Mouse (Mus musculus): ENCODE measurements around the gene Kmo. TPM values are rescaled to one million over a fixed set of nuclear protein-coding genes. Genes with fewer than 3 reads are reported as not detected.

Gene Kmo
- polyA plus RNA-seq (2014; fragmentation: Nextera tagmentation; extraction: Ambion mirVana) = 0.08 and 0.21 TPM in 2 replicates

DNA sequence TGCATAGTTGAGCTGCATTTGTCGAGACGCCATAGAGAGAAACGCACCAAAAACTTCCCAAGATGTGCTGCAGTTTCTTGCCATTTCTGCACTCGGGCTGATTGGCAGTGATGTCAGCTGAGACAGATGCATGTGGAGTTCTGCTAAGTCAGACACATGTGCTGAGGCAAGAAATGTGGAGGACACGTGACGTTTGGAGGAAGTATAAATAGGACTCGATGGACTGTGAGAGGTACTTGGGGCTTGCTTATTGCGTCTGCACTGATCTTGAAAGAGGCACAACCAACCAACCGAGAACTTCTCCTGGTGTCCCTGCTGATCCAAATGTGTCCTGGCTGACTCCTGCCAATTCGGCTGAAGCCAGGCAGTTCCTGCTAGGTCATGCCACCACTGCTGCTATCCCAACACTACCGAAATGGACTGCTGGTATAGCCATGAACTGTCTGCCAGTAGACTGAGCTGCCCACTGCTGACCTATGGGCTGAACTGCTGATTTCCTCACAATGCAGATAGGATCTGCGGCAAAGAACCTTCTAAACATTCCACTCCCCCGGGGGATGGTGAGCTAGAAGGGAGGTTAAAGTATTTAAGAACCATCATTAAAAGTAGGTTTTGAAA, at the start of gene Kmo:
Gene Kmo, plus strand, starts transcription at position 568 of the 618 bp plus-strand sequence.
- no peak within 1 kb of the TSS for H3K4me2 ChIP-seq (ENCODE audit: low read depth, low read length)
- ATAC-seq (replicated peaks; ENCODE audit: insufficient number of reproducible peaks, low FRiP score, low TSS enrichment, low read depth) = no peak
- no peak within 1 kb of the TSS for H3K27ac ChIP-seq (replicated peaks; ENCODE audit: low read depth, low read length)
- no peaks in the 10 kb centered on the region for H3K4me1 ChIP-seq (ENCODE audit: control insufficient read depth, insufficient read depth, low read length)
- H3K27me3 ChIP-seq (ENCODE audit: control insufficient read depth, insufficient read depth, low read length) = no peaks in the 10 kb centered on the region
- WGBS = 93% methylated on average over 13 of the region's 13 CpGs
- no peak within 1 kb of the TSS for H3K9ac ChIP-seq (replicated peaks; ENCODE audit: low read length)
- DNase-seq (ENCODE audit: low spot score) = no peak
- peaks cover 6% of the 10 kb centered on the region for H3K36me3 ChIP-seq (replicated peaks; ENCODE audit: control insufficient read depth, insufficient read depth, low read depth, low read length)
- H3K9me3 ChIP-seq (replicated peaks; ENCODE audit: control insufficient read depth, low read length) = no peaks in the 10 kb centered on the region
- no peak within 1 kb of the TSS for H3K4me3 ChIP-seq (ENCODE audit: low read depth, low read length)

DNA sequence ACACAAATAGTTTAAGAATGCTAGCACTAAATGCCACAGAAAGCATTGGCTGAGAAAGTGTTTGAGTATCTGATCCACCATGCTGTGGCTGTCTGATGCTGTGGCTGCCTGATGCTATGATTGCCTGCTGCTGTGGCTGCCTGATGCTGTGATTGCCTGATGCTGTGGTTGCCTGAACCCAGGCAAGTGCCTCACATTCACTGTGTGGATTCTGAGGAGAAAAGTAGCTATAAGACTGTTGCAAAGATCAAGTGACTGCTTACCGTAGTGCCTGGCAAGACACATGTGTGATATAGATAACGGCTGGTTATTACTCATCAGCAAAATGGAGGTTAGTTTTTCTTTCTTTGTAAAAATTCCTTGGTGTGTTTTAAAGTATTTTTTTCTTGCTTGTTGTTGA, 46.1 kb upstream of the Kmo start:
- no peaks in the 10 kb centered on the region for H3K4me1 ChIP-seq (ENCODE audit: control insufficient read depth, insufficient read depth, low read length)
- WGBS = 84% methylated on average over 2 of the region's 2 CpGs
- no peak overlapping the region for H3K4me3 ChIP-seq (ENCODE audit: low read depth, low read length)
- H3K27ac ChIP-seq (replicated peaks; ENCODE audit: low read depth, low read length) = no peak overlapping the region
- no peak for DNase-seq (ENCODE audit: low spot score)
- no peaks in the 10 kb centered on the region for H3K27me3 ChIP-seq (ENCODE audit: control insufficient read depth, insufficient read depth, low read length)
- no peaks in the 10 kb centered on the region for H3K36me3 ChIP-seq (replicated peaks; ENCODE audit: control insufficient read depth, insufficient read depth, low read depth, low read length)
- ATAC-seq (replicated peaks; ENCODE audit: insufficient number of reproducible peaks, low FRiP score, low TSS enrichment, low read depth) = no peak
- no peak overlapping the region for H3K9ac ChIP-seq (replicated peaks; ENCODE audit: low read length)
- H3K9me3 ChIP-seq (replicated peaks; ENCODE audit: control insufficient read depth, low read length) = no peaks in the 10 kb centered on the region
- no peak overlapping the region for H3K4me2 ChIP-seq (ENCODE audit: low read depth, low read length)

DNA sequence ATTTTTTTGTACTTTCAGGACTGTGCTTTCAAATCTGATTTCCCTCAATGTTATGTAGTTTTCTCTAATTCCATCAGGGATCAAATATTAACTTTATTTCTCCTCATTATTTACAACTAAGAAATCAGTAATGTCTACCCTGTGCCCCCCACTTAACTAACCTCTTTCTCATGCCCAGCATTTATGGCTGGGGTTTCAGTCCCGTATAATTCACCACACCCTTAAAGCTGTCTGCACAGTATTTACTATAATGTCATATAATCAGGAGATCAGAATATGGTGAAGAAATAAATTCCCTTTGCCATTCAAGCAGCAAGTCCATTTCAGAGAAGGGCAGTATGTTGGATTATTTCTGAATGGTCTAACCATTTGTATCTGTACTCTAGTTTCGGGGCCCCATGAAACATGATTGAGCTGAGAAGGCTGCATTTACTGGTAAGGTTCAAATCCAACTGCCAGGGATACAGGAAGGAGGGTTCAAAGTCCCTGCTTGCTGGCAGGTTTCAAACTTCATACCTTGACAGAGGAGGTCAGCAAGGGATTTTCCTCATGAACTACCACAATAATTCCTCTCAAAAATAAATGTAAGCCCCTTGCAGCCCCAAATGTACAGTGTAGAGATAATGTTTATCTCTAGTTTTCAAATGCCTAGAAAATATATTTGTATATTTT, 41.6 kb upstream of the Kmo start:
- Histone ChIP-seq H3K27ac (replicated peaks; ENCODE audit: low read depth, low read length) (no peak overlapping the region), H3K9me3 (replicated peaks; ENCODE audit: control insufficient read depth, low read length) (no peaks in the 10 kb centered on the region), H3K9ac (replicated peaks; ENCODE audit: low read length) (no peak overlapping the region), H3K4me3 (ENCODE audit: low read depth, low read length) (no peak overlapping the region), H3K4me1 (ENCODE audit: control insufficient read depth, insufficient read depth, low read length) (no peaks in the 10 kb centered on the region), H3K27me3 (ENCODE audit: control insufficient read depth, insufficient read depth, low read length) (no peaks in the 10 kb centered on the region), H3K4me2 (ENCODE audit: low read depth, low read length) (no peak overlapping the region), H3K36me3 (replicated peaks; ENCODE audit: control insufficient read depth, insufficient read depth, low read depth, low read length) (no peaks in the 10 kb centered on the region)
- DNase-seq (ENCODE audit: low spot score) = no peak
- no peak for ATAC-seq (replicated peaks; ENCODE audit: insufficient number of reproducible peaks, low FRiP score, low TSS enrichment, low read depth)
- 86% methylated on average over 2 of the region's 2 CpGs for WGBS

DNA sequence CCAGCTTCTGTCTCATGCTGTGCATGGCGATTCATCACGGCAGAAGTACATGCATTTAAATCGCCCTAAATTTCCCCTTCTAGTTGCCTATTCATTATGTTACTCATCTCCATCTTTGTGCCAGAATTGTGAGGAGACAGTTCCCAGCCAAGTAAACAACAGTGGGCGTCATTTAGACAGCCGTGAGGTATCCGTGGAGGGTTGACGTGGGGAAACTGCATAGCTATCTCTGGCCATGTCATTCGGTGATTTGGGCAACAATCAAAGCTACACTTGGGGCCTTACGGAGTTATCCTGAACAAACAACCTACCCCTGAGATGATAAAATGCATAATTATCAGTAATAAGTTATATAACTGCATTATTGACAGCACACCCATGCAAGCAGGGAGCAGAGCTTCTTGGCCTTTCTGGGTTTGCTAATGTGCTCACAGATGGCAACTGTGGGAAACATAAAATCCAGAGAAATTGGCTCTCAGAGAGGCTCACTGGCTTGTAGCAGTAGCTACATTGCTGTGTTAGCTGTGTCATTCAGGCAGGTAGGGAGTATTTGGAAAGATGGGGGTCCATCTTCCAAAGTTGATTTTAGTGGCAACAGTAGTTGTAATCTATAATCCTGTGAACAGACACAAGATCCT, 40.5 kb upstream of the Kmo start:
- H3K27ac ChIP-seq (replicated peaks; ENCODE audit: low read depth, low read length) = no peak overlapping the region
- H3K27me3 ChIP-seq (ENCODE audit: control insufficient read depth, insufficient read depth, low read length) = no peaks in the 10 kb centered on the region
- H3K36me3 ChIP-seq (replicated peaks; ENCODE audit: control insufficient read depth, insufficient read depth, low read depth, low read length) = no peaks in the 10 kb centered on the region
- H3K9me3 ChIP-seq (replicated peaks; ENCODE audit: control insufficient read depth, low read length) = no peaks in the 10 kb centered on the region
- no peak for DNase-seq (ENCODE audit: low spot score)
- H3K9ac ChIP-seq (replicated peaks; ENCODE audit: low read length) = no peak overlapping the region
- H3K4me1 ChIP-seq (ENCODE audit: control insufficient read depth, insufficient read depth, low read length) = no peaks in the 10 kb centered on the region
- no peak overlapping the region for H3K4me3 ChIP-seq (ENCODE audit: low read depth, low read length)
- WGBS = 87% methylated on average over 9 of the region's 9 CpGs
- H3K4me2 ChIP-seq (ENCODE audit: low read depth, low read length) = no peak overlapping the region
- ATAC-seq (replicated peaks; ENCODE audit: insufficient number of reproducible peaks, low FRiP score, low TSS enrichment, low read depth) = no peak

DNA sequence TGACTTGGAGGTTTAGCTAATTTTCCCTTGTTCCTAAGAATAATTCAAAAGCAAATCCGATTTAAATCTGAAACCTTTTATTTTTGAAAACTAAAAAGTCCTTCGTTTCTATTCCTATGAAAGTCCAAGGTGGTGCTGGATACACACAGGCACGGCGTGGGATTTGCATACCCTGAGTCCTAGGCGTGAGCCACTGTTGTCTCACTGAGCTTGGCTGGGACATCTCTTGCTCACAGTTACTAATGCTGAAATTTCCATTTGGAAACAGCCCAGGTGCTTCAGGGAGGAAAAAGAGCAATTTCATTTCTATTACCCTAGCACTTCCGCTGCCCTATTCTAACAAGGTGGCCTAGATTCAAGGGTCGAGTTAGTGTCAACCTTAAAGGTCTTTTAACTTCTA, 39.8 kb upstream of the Kmo start:
- H3K36me3 ChIP-seq (replicated peaks; ENCODE audit: control insufficient read depth, insufficient read depth, low read depth, low read length) = no peaks in the 10 kb centered on the region
- no peak for ATAC-seq (replicated peaks; ENCODE audit: insufficient number of reproducible peaks, low FRiP score, low TSS enrichment, low read depth)
- 84% methylated on average over 7 of the region's 7 CpGs for WGBS
- H3K27ac ChIP-seq (replicated peaks; ENCODE audit: low read depth, low read length) = no peak overlapping the region
- H3K4me3 ChIP-seq (ENCODE audit: low read depth, low read length) = no peak overlapping the region
- H3K4me1 ChIP-seq (ENCODE audit: control insufficient read depth, insufficient read depth, low read length) = no peaks in the 10 kb centered on the region
- no peak overlapping the region for H3K4me2 ChIP-seq (ENCODE audit: low read depth, low read length)
- H3K9ac ChIP-seq (replicated peaks; ENCODE audit: low read length) = no peak overlapping the region
- no peaks in the 10 kb centered on the region for H3K9me3 ChIP-seq (replicated peaks; ENCODE audit: control insufficient read depth, low read length)
- H3K27me3 ChIP-seq (ENCODE audit: control insufficient read depth, insufficient read depth, low read length) = no peaks in the 10 kb centered on the region
- DNase-seq (ENCODE audit: low spot score) = no peak

DNA sequence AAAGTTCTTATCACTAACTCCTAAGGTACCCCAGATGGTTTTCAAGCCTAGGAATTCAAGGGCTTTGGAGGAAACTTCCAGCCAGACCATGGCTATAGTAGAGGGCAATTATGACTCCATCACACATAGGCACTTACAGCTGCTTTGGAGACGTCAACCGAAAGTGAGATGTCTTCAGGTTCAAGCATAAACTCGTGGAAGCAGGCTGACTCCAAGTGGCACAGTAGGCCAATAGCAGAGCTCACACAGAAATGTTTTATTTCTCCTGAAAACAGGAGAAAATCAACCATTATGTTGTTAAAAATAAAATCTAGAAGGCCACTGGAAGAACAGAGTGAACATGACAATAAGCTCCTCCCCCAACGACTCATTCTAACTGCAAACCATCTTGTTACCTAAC, 37.4 kb upstream of the Kmo start:
- Histone ChIP-seq H3K9me3 (replicated peaks; ENCODE audit: control insufficient read depth, low read length) (no peaks in the 10 kb centered on the region), H3K4me3 (ENCODE audit: low read depth, low read length) (no peak overlapping the region), H3K36me3 (replicated peaks; ENCODE audit: control insufficient read depth, insufficient read depth, low read depth, low read length) (no peaks in the 10 kb centered on the region), H3K27ac (replicated peaks; ENCODE audit: low read depth, low read length) (no peak overlapping the region), H3K4me1 (ENCODE audit: control insufficient read depth, insufficient read depth, low read length) (no peaks in the 10 kb centered on the region), H3K9ac (replicated peaks; ENCODE audit: low read length) (no peak overlapping the region), H3K4me2 (ENCODE audit: low read depth, low read length) (no peak overlapping the region), H3K27me3 (ENCODE audit: control insufficient read depth, insufficient read depth, low read length) (no peaks in the 10 kb centered on the region)
- DNase-seq (ENCODE audit: low spot score) = no peak
- ATAC-seq (replicated peaks; ENCODE audit: insufficient number of reproducible peaks, low FRiP score, low TSS enrichment, low read depth) = no peak
- 86% methylated on average over 4 of the region's 4 CpGs for WGBS

DNA sequence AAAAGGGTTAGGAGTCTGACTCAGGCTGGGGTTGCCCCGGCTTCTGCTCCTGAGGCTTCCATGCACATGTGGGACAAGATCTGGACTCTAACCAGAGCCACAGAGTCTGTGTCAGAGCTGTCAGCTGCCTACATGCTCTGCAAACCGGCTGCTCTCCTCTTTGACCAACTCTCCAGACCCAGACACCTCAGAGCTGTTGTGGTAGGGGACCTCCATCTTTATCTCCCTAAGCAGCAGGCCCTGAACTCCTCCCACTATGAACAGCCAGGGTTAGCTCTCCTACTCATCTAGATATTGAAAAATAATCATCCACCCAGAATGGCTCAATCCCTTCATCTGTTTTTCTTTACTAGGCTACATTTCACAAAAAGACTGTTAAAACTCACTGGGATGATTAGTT, 34.9 kb upstream of the Kmo start:
- H3K4me2 ChIP-seq (ENCODE audit: low read depth, low read length) = no peak overlapping the region
- ATAC-seq (replicated peaks; ENCODE audit: insufficient number of reproducible peaks, low FRiP score, low TSS enrichment, low read depth) (no peak), DNase-seq (ENCODE audit: low spot score) (no peak)
- H3K4me1 ChIP-seq (ENCODE audit: control insufficient read depth, insufficient read depth, low read length) = no peaks in the 10 kb centered on the region
- H3K9ac ChIP-seq (replicated peaks; ENCODE audit: low read length) = no peak overlapping the region
- no peak overlapping the region for H3K4me3 ChIP-seq (ENCODE audit: low read depth, low read length)
- no peaks in the 10 kb centered on the region for H3K36me3 ChIP-seq (replicated peaks; ENCODE audit: control insufficient read depth, insufficient read depth, low read depth, low read length)
- H3K27me3 ChIP-seq (ENCODE audit: control insufficient read depth, insufficient read depth, low read length) = no peaks in the 10 kb centered on the region
- no peaks in the 10 kb centered on the region for H3K9me3 ChIP-seq (replicated peaks; ENCODE audit: control insufficient read depth, low read length)
- 77% methylated on average over 2 of the region's 2 CpGs for WGBS
- H3K27ac ChIP-seq (replicated peaks; ENCODE audit: low read depth, low read length) = no peak overlapping the region

DNA sequence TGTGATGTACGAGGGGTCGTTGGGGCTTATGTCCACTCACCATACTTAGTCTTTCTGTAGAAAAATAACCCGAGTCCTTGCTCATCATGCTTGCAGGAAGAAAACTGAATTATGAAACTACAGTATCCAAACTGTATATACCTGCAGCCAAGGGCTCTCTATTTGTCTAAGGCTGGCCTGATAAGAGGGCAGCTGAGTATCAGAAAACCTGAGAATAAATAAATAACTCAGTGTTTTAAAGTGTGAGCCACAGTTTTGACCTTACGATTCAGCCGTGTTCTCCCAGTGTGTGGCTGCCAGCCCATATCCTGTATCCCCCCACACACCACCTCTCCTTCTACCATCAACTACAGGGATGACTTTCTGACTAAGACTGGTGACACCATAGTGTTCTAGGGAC, 33.5 kb upstream of the Kmo start:
- WGBS = 83% methylated on average over 5 of the region's 5 CpGs
- Histone ChIP-seq H3K36me3 (replicated peaks; ENCODE audit: control insufficient read depth, insufficient read depth, low read depth, low read length) (no peaks in the 10 kb centered on the region), H3K27ac (replicated peaks; ENCODE audit: low read depth, low read length) (no peak overlapping the region), H3K27me3 (ENCODE audit: control insufficient read depth, insufficient read depth, low read length) (no peaks in the 10 kb centered on the region), H3K9me3 (replicated peaks; ENCODE audit: control insufficient read depth, low read length) (no peaks in the 10 kb centered on the region), H3K4me1 (ENCODE audit: control insufficient read depth, insufficient read depth, low read length) (no peaks in the 10 kb centered on the region), H3K4me2 (ENCODE audit: low read depth, low read length) (no peak overlapping the region), H3K9ac (replicated peaks; ENCODE audit: low read length) (no peak overlapping the region), H3K4me3 (ENCODE audit: low read depth, low read length) (no peak overlapping the region)
- DNase-seq (ENCODE audit: low spot score) (no peak), ATAC-seq (replicated peaks; ENCODE audit: insufficient number of reproducible peaks, low FRiP score, low TSS enrichment, low read depth) (no peak)
